Mouse (Mus musculus) retina, postnatal 1 day (tissue): Measurements from ENCODE around the gene Mepe.
A peak's percentile ranks its signal among the peaks of the same experiment; 100 is the strongest.

ENCODE experiments used
- DNase-seq: peaks from one replicate; pipeline ENCODE4 v3.0.0-alpha.2; 2012

Gene Mepe

GRCm38 (mm10) chr5:104357575-104357974 is 32.4 kb downstream of the Mepe start:
- DNase-seq = no peak

- peak; percentile 38 for DNase-seq
Observed at GRCm38 (mm10) chr5:104358592-104358991, 33.5 kb downstream of the Mepe start.

- DNase-seq = peak; percentile 27
Observed at GRCm38 (mm10) chr5:104359257-104359656, 34.1 kb downstream of the Mepe start.

GRCm38 (mm10) chr5:104370580-104370979 is 45.5 kb downstream of the Mepe start:
- DNase-seq = no peak

GRCm38 (mm10) chr5:104371284-104371683 is 46.2 kb downstream of the Mepe start:
- DNase-seq = no peak

- no peak for DNase-seq
Observed at GRCm38 (mm10) chr5:104373648-104374307, 48.6 kb downstream of the Mepe start.

GRCm38 (mm10) chr5:104374308-104374660 is 49.2 kb downstream of the Mepe start:
- no peak for DNase-seq

- DNase-seq = no peak
Observed at GRCm38 (mm10) chr5:104375132-104375531, 50.0 kb downstream of the Mepe start.

- no peak for DNase-seq
Observed at GRCm38 (mm10) chr5:104376890-104377289, 51.8 kb downstream of the Mepe start.

- DNase-seq = no peak
Observed at GRCm38 (mm10) chr5:104380574-104380973, 55.4 kb downstream of the Mepe start.

- no peak for DNase-seq
Observed at GRCm38 (mm10) chr5:104381671-104382070, 56.5 kb downstream of the Mepe start.

- DNase-seq = no peak
Observed at GRCm38 (mm10) chr5:104384540-104384939, 59.4 kb downstream of the Mepe start.

GRCm38 (mm10) chr5:104385521-104385920 is 60.4 kb downstream of the Mepe start:
- no peak for DNase-seq

- DNase-seq = no peak
Observed at GRCm38 (mm10) chr5:104386908-104387307, 61.8 kb downstream of the Mepe start.
